Mouse (Mus musculus): Measurements from ENCODE around the gene Olfr1246.
"Not testable (repeated sequence)": the region's sequence is repeated elsewhere in the genome, so short reads cannot be mapped to it uniquely, and the experiment has no call there.

Gene Olfr1246

DNA sequence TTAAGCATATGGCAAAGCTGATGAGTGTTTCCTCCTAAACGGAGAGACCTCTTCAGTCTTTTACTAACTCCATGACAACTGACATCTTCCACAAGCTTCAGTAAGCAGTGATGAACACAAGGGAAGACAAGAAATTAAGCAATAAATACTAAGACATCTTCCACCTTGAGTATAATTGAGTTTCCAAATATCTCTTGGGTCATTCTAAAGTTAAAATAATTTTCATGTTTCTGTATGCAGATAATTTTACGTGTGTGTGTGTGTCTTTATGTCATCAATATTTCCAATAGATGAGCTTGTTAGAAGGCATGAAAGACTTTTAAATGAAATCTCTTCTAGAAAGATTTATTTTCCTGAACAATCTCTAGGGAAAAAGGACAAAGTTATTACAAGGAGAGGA, at the start of gene Olfr1246:
TSS of gene Olfr1246 (minus strand) at position 101 of the 400 bp plus-strand sequence.
- no peak for DNase-seq (ENCODE audit: low read depth in 2 of 2, low spot score in 2 of 2)

DNA sequence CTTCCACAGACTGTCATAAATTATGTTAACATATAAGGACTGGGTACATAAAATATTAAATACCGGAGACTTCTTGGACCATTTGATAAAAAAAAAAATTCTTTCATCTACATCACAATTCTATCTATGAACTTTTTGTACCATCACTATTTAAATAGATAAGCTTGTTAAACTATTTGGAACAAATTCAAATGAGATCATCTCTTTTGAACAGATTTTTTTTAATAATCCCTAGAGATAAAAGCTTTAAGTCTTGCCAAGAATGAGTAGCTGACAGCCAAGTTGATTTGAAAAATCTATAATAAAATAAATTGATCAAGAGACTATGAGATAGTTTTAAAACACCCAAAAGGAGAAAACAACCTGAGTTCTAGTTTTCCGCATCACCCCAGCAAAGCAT, 41.9 kb upstream of the Olfr1246 start, which contains the start of gene Olfr1249:
TSS of gene Olfr1249 (minus strand) at position 101 of the 400 bp plus-strand sequence.
- no peak for DNase-seq (ENCODE audit: low read depth in 2 of 2, low spot score in 2 of 2)

DNA sequence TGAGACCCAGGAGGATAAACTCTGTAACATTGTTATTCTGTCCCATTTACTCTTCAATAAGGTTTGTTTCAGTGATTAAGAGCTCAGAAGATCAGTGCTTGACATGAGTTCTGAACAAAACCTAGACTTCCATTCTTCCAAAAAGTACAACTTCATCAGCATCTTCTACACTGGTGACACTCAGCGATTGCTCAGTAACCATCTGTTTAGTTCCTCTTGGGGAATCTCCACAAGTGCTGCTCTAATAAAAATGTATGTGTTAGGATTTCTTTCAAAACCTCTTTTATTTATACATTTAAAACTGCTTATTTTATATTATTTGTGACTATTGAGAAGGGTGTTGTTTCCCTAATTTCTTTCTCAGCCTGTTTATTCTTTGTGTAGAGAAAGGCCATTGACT, 25.2 kb upstream of the Olfr1246 start, which contains the start of gene Olfr1248:
TSS of gene Olfr1248 (minus strand) at position 101 of the 400 bp plus-strand sequence.
- DNase-seq (ENCODE audit: low read depth in 2 of 2, low spot score in 2 of 2): not testable (repeated sequence)

DNA sequence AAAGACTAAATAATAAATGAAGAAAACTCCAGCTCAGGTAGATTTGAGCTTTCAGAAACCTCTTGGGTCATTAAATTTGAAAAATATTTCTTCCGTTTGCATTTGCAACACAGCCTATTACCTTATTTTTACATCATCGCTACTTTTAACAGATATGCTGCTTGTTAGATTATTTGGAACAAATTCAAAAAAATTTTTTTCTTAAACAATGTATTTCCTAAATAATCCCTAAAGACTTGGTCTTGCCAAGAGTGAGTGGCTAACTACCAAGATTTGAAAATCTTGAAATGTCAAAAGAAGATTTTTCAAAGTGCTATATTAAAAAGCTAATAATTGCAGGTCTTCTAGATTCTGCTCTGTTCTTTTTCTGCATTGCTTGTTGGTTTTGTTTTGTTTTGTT, 21.1 kb upstream of the Olfr1246 start, which contains the start of gene Olfr1247:
TSS of gene Olfr1247 (minus strand) at position 101 of the 400 bp plus-strand sequence.
- DNase-seq (ENCODE audit: low read depth in 2 of 2, low spot score in 2 of 2): no peak

DNA sequence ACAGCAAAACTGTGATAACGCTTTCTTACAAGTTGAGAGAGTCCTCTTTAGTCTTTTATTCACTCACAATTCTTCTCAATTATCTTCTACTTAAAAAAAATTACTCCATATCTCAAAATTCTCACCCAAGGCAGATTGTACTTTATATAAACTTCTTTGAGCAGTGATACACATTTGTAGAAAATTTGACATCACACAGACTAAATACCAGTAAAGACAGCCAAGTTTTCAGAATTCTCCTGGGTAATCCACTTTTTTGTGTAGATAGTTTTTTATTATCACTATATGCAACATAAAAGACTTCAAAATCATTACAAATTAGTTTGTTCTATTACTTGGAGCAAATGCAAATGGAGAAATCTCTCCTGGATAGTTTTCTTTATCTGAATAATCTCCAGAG, 14.6 kb downstream of the Olfr1246 start, which contains the start of gene Olfr1245:
TSS of gene Olfr1245 (minus strand) at position 101 of the 400 bp plus-strand sequence.
- DNase-seq (ENCODE audit: low read depth in 2 of 2, low spot score in 2 of 2): no peak

DNA sequence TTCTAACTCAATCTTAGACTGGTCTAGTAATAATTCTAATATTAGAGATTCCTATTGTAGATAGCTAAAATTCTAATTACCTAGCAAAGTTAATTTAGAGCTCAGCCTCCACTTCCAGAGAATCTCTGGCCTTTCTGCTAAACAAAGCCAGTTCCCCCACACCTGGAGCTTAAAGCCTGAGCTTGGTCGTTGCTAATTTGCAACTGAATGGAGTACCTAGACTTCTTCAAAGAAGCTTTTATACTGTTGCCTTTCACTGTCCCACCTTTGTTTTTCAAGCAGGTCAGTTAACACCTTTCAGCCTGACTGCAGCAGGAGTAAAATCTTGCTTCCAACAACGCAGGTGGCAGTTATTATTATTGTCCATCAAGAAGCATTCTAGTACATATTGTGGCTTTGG, 30.3 kb downstream of the Olfr1246 start:
- DNase-seq (ENCODE audit: low read depth in 2 of 2, low spot score in 2 of 2): not testable (repeated sequence)

DNA sequence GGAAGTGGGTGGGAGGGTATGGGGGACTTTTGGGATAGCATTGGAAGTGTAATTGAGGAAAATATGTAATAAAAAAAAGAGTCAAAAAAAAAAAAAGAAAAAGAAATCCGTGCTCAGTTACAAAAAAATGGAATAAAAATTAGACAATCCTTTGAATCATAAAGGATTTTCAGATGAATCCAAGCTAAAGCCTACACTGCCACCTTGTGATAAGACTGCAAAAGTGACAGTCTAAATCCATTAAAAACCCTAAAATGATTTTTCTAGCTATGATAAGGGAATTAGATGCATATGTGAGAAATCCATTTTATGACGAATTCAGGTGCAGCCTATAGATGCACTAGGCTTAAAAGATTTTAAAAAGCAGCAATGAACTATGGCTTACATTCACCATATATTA, 48.4 kb downstream of the Olfr1246 start:
- DNase-seq (ENCODE audit: low read depth in 2 of 2, low spot score in 2 of 2): no peak

DNA sequence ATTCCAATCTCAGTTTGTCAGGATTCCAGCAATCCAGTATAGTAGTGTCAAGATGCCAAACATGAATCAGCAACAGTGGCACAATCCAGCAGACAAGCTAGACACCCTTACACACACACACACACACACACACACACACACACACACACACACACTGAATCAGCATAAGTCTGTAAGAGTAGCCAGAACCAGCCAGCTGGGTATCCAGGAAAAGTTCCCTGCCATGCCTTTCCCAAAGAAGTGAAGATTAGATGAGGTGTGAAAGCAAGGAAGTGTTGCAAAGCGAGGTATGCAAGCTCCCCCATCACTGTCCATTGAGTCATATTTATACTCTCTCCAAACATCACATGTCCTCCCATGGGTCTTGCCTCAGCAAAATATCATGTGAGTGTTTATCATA, 53.0 kb downstream of the Olfr1246 start:
- no peak for DNase-seq (ENCODE audit: low read depth in 2 of 2, low spot score in 2 of 2)

All from CD8-positive naive resting alpha-beta T cell, adult 2 months (primary cell).